Mouse (Mus musculus) intestine, postnatal 0 days (tissue): ENCODE results near the gene Dnajc4. TPM values are rescaled to one million over a fixed set of nuclear protein-coding genes. Genes with fewer than 3 reads are reported as not detected.

Experiments
- ATAC-seq: fragments of 200-750 bp; cut with Nextera tagmentation; 2 replicates; pipeline ENCODE4 v1.8.0; 2017; ENCODE audit warnings: mild to moderate bottlenecking, moderate TSS enrichment, moderate library complexity
- H3K27ac ChIP-seq: fragments of 300-500 bp; sonication (generic); 2 replicates; pipeline ENCODE4 v1.5.1; 2014; ENCODE audit warnings: mild to moderate bottlenecking, low read depth, low read length, moderate library complexity
- H3K27me3 ChIP-seq: fragments of 300-500 bp; sonication (generic); replicated peaks from 2 replicates; pipeline ENCODE4 v1.6.1; 2014; ENCODE audit warnings: low read length, mixed read lengths; ENCODE audit not compliant: control insufficient read depth, insufficient read depth
- H3K36me3 ChIP-seq: fragments of 300-500 bp; sonication (generic); 2 replicates; pipeline ENCODE4 v1.6.1; 2014; ENCODE audit warnings: mild to moderate bottlenecking, moderate library complexity; ENCODE audit not compliant: control insufficient read depth, insufficient read depth
- H3K4me1 ChIP-seq: fragments of 300-500 bp; sonication (generic); replicated peaks from 2 replicates; pipeline ENCODE4 v1.6.1; 2014; ENCODE audit warnings: antibody characterized with exemption, low read length, mixed read lengths; ENCODE audit not compliant: control insufficient read depth, insufficient read depth
- H3K4me2 ChIP-seq: fragments of 300-500 bp; sonication (generic); replicated peaks from 2 replicates; pipeline ENCODE4 v1.6.1; 2014; ENCODE audit warnings: low read depth, mild to moderate bottlenecking, moderate library complexity
- H3K4me3 ChIP-seq: fragments of 300-500 bp; sonication (generic); 2 replicates; pipeline ENCODE4 v1.5.1; 2014; ENCODE audit warnings: low read depth, low read length
- H3K9ac ChIP-seq: fragments of 300-500 bp; sonication (generic); 2 replicates; pipeline ENCODE4 v1.6.1; 2014; ENCODE audit warnings: mild to moderate bottlenecking, low read depth, low read length
- H3K9me3 ChIP-seq: fragments of 300-500 bp; sonication (generic); 2 replicates; pipeline ENCODE4 v1.6.1; 2016; ENCODE audit warnings: mixed run types; ENCODE audit not compliant: control insufficient read depth
- CTCF ChIP-seq: sonication (generic); IDR thresholded peaks from 2 replicates; pipeline ENCODE4 v1.5.1; 2016; ENCODE audit warnings: low read depth, mild to moderate bottlenecking, control low read depth, antibody characterized with exemption, moderate library complexity
- WGBS: fragments of 180-500 bp; shearing (Covaris S2); extraction: QIAGEN DNeasy Blood & Tissue Kit; methylation state at CpG from one replicate; pipeline ENCODE4 v1.1.7; 2014; 5-methylcytosine and 5-hydroxymethylcytosine counted together
- polyA plus RNA-seq: library from polyadenylated mRNA; unstranded; fragments of >200 nt; fragmentation: Nextera tagmentation; extraction: Ambion mirVana; gene quantifications from 2 replicates; pipeline ENCODE4 v1.2.1, GENCODE M21; 2015

Dnajc4 gene
- polyA plus RNA-seq, 1 experiment from 2014 or later = 32.3 TPM

DNA sequence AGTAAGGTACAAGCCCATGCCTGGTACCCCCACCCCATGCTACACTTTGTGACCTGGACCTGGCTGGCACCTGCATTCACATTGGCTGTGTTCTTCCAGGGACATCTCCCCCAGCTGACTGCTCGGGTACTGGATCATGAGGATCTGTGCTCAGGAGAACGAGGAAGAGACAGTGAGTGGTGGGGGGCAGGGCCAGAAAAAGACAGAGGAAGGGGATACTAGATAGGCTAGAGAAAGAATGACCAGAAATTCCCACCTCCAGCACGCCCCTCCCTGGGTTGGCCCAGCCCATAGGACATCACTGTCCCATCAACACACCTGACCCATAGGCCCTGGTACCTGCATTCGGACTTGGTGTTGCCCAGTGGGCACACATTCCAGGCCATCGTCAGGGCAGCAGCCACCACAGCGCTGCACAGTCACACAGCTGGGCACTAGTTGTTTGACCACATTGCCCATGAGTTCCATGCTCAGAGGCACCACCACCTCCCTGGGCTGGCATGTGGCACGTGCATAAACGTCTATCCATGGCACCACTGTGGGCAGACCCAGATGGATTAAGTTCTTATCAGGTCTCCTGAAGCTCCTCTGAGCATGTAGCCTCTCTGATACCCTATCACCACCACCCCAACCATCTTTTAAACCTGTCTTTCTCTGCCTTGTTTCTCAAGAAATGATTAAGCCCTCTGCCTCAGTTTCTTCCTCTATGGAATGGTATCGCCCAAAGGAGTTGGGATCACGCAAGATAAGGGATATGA, 6.2 kb downstream of the Dnajc4 start:
- no peak for ATAC-seq
- Histone ChIP-seq H3K27ac (no peak overlapping the region), H3K4me3 (peak overlapping the region; percentile 78), H3K27me3 (no peaks in the 10 kb centered on the region), H3K4me1 (no peaks in the 10 kb centered on the region), H3K4me2 (peak overlapping the region; percentile 95), H3K9ac (peak overlapping the region; percentile 77; the same call in 1 of the 2 replicates), H3K9me3 (no peaks in the 10 kb centered on the region), H3K36me3 (peaks cover 10% of the 10 kb centered on the region; the same call in 1 of the 2 replicates)
- WGBS = 65% methylated on average over 10 of the region's 10 CpGs
- no peak for TF ChIP-seq CTCF

DNA sequence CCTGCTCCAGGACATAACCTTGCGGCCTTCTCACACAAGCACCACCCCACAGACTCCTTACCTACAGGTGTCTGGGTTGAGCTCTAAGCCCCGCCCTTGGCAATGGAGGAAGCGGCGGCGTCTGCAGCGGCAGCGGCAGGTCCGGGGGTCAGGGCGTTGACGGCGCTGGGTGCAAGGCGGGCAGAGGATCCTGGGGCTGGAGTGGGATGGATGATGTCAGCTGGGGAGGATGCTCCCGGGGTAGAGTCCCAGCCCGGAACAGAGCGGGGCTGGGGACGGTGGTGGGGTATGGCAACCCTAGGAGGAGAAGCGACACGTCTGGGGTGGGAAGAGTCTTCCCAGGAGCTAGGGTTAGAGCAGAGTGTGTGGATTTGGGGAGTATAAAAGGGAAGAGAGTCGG, 7.1 kb downstream of the Dnajc4 start:
- no peak overlapping the region for H3K4me2 ChIP-seq
- no peak for ATAC-seq
- H3K9me3 ChIP-seq = no peaks in the 10 kb centered on the region
- no peak for TF ChIP-seq CTCF
- no peak overlapping the region for H3K27ac ChIP-seq
- no peaks in the 10 kb centered on the region for H3K4me1 ChIP-seq
- WGBS = 74% methylated on average over 19 of the region's 19 CpGs
- H3K9ac ChIP-seq = no peak overlapping the region
- H3K36me3 ChIP-seq = peaks cover 10% of the 10 kb centered on the region; the same call in 1 of the 2 replicates
- H3K27me3 ChIP-seq = no peaks in the 10 kb centered on the region
- H3K4me3 ChIP-seq = no peak overlapping the region

DNA sequence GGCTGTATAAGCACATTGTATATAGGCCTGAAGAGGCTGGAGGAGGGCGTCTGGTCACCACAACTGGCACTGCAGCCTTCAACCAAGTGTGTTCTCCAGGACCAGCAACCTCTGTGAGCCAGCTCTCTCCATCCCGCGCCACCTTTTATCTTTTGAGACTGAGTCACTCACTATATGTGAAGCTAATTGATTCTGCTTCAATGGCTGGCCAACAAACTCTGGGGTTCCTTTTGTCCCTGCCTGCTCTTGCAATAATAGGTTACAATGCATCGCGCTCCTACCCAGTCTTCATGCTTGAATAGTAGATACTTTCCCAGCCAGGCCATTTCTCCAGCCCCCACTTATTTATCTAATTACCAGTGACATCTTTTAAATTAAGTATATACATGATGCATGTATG, 8.8 kb downstream of the Dnajc4 start:
- no peak for ATAC-seq
- no peak overlapping the region for H3K4me3 ChIP-seq
- no peak overlapping the region for H3K9ac ChIP-seq
- no peaks in the 10 kb centered on the region for H3K4me1 ChIP-seq
- H3K4me2 ChIP-seq = no peak overlapping the region
- TF ChIP-seq CTCF = no peak
- peaks cover 6% of the 10 kb centered on the region; the same call in 1 of the 2 replicates for H3K36me3 ChIP-seq
- no peak overlapping the region for H3K27ac ChIP-seq
- H3K27me3 ChIP-seq = no peaks in the 10 kb centered on the region
- H3K9me3 ChIP-seq = no peaks in the 10 kb centered on the region
- WGBS = 90% methylated on average over 5 of the region's 5 CpGs

DNA sequence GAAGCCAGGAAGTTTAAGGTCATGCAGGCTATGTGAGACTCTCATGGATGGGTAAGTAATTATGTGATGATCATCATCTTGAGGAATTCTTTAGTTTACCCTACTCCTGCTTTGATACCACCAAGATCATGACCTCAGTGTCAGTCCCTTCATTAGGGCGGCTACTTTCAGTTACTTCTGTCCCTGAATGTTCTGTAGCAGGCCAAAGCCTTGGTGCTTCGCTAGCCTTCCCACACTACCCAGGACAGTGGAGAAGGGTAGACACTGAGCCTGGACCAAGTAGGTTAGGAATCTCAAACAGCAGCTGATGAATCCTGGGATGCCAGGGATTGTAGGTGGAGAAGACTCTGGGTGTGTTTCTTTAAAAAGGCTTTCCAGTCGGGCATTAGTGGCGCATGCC, 10.9 kb downstream of the Dnajc4 start:
- 87% methylated on average over 4 of the region's 4 CpGs for WGBS
- Histone ChIP-seq H3K9me3 (no peaks in the 10 kb centered on the region), H3K36me3 (peaks cover 14% of the 10 kb centered on the region; the same call in 1 of the 2 replicates), H3K27ac (no peak overlapping the region), H3K4me1 (no peaks in the 10 kb centered on the region), H3K9ac (no peak overlapping the region), H3K4me2 (peak overlapping the region; percentile 75), H3K27me3 (no peaks in the 10 kb centered on the region), H3K4me3 (no peak overlapping the region; the same call in 1 of the 2 replicates)
- no peak for TF ChIP-seq CTCF
- ATAC-seq = no peak

DNA sequence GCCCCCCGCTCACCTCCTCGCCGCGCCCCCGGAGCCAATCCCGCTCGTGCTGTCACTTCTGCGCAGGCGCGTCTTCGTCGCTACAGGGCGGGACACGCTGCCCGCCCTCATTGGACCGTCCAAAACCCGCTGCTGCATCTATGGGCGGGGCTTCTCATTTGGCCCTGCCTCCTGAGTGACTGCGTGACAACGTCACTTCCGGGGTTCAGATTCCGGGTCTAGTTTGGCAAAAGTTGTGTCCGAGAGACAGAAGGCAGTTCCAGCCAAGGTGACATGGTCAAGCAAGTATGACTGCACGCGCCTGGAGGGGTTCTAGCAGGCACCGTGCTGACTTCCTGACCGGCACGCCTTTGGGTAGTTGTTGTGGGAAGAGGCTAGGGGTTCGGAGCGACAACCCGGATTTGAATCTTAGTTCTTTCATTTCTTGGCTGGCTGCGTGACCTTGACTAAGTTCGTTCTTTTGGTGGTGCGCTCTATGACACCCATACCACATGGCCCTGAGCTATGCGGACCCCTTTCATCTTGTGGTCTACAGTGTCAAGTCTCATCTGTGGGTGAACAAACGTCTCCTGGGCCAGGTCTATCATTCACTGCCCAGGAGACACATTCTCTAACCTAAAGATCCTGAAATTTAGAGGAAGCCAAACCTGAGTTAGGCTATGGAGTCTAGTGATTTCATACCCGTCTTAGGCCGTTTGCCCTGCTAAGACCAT, 11.8 kb downstream of the Dnajc4 start, which contains the start of gene Fkbp2:
Fkbp2 (minus strand) TSS at position 121 of the 713 bp plus-strand sequence.
- Histone ChIP-seq H3K4me1 (no peaks in the 10 kb centered on the region), H3K9me3 (no peaks in the 10 kb centered on the region), H3K4me2 (peak within 1 kb of the TSS; percentile 75), H3K27ac (peak within 1 kb of the TSS; percentile 90), H3K4me3 (peak within 1 kb of the TSS; percentile 72), H3K9ac (peak within 1 kb of the TSS; percentile 71), H3K27me3 (no peaks in the 10 kb centered on the region), H3K36me3 (peaks cover 14% of the 10 kb centered on the region; the same call in 1 of the 2 replicates)
- peak; percentile 81 for ATAC-seq
- 1% methylated on average over 38 of the region's 38 CpGs for WGBS
- TF ChIP-seq CTCF = no peak

DNA sequence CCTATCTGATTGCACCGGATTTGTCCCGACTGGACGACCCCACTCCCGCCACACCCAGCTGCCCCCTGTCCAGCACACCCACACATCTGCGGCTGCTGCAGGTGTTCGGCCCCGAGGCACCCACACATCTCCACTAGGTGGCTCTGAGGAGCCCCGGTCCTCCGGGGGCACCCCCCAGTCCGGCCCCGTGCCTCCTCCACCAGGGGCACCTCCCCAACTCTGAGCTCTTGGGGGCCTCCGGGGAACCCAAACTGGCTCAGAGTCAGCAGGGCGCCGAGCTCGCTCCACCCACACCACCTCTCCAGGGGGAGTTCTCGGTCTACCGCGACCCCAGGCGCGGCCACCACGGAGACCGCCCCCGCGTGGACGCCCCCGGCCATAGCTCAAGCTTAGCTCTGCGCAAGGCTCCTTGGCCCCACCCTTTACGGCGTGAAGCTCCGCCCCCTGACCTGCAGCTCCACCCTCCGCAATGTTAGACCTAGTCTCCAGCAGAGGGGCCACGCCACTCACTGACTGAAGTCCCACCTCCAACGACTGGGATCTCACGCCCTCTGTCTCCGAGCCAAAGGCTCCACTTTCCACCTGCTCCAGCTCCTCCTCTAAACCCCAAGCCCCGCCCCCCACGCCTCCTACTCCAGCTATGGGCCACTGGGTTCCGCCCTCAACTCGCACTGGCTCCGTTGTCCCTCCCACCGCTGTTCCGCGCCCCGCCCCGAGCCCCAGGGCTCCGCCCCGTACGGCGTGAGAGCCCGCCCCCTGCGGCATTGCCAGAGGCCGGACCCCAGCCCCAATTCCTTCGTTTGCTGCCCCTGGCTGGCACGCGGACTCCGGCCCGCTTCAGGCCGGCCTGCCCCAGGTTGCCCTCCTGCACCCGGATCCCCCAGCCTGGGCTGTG, 12.6 kb downstream of the Dnajc4 start:
- H3K4me2 ChIP-seq = peak overlapping the region; percentile 75
- H3K36me3 ChIP-seq = peaks cover 12% of the 10 kb centered on the region; the same call in 1 of the 2 replicates
- H3K4me3 ChIP-seq = peak overlapping the region; percentile 72
- no peaks in the 10 kb centered on the region for H3K4me1 ChIP-seq
- no peaks in the 10 kb centered on the region for H3K27me3 ChIP-seq
- no peaks in the 10 kb centered on the region for H3K9me3 ChIP-seq
- peak; percentile 86 for TF ChIP-seq CTCF
- peak; percentile 89 for ATAC-seq
- peak overlapping the region; percentile 76 for H3K27ac ChIP-seq
- peak overlapping the region; percentile 71 for H3K9ac ChIP-seq
- WGBS = under 1% methylated on average over 57 of the region's 59 CpGs
